Mouse (Mus musculus) thymus, adult 2 months (tissue): ENCODE results near the gene Psmg4.

ENCODE experiments used
- CTCF ChIP-seq: fragments of 200-500 bp; IDR thresholded peaks from 2 replicates; pipeline ENCODE4 v1.5.1; 2012; ENCODE audit warnings: mild to moderate bottlenecking, control low read depth, low read length, moderate library complexity, borderline replicate concordance; ENCODE audit not compliant: control insufficient read depth, poor library complexity, insufficient read depth; ENCODE audit errors: extremely low read depth
- POLR2A ChIP-seq: fragments of 200-500 bp; IDR thresholded peaks from 2 replicates; pipeline ENCODE4 v1.6.1; 2012; ENCODE audit warnings: mild to moderate bottlenecking, low read length, control low read depth, moderate library complexity; ENCODE audit not compliant: control insufficient read depth, poor library complexity, insufficient read depth; ENCODE audit errors: extremely low read depth

GRCm38 (mm10) chr13:34211261-34211775, 48.6 kb downstream of the Psmg4 start:
- TF ChIP-seq CTCF: no peak
- no peak for TF ChIP-seq POLR2A
